Mouse (Mus musculus): ENCODE data around the gene Frem1.

DNA sequence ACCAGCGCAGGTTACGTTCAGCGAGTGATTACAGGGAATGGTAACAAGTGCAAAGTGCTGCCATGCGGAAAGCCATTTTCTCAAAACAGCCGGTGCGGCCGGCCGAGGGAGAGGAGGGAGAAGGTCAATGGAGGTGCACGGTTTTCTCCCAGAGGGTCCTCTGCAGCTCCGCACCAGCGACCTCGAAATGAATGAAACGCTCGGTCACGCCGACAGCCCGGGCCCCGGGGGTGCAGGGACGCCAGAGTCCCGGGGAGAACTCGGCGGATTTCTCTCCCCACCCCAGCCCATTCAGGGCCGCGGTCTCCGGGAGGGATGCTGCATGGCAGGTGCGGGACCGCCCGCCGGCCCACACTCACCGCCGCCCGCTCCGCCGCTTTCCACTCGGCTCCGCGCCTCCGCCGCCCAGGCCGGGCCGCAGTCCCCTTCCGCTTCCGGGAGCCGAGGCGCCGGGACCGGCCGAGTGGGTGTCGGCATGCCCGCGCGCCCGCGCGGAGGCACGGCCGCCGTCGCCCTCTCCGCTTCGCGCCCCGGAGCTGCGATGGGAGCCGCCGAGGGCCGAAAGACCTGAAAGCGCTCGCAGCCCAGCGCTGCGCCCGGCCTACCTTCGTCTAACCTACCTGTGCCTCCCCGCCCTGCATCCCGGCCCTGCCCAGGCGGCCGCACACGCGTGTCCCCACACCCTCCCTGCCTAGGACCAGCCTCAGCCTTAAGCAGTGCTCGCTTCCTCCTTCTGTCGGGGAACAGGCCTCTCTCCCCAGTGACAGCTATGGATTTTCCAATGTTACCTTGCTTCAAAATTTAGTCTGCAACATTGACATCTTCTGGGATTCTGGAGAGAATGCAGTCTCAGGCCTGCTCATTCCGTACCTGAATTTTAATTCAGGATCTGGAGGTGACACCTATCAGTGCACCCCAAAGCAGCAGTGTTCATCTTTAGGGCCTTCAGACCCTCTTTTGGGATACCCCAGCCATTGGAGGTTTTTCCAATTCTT lies 192.7 kb downstream of the Frem1 start, which contains the start of gene Zdhhc21:
- no peak for TF ChIP-seq CTCF (conservative IDR thresholded peaks at IDR 0.05; ENCODE audit: low read length)
- no peak for TF ChIP-seq NANOG (IDR thresholded peaks at IDR 0.05; ENCODE audit: borderline replicate concordance, low read length)

Data from E14TG2a.4 (cell line).